In genomic region chr4:43383246-43384082, GRCm38 (mm10) we compare ENCODE assay signal across 8 mouse cellular contexts. TPM values are rescaled to one million over a fixed set of nuclear protein-coding genes. Genes with fewer than 3 reads are reported as not detected.
A peak's percentile ranks its signal among the peaks of the same experiment; 100 is the strongest.
DNase-seq lines count a peak whose midpoint lies in the region; ATAC-seq and TF ChIP-seq lines count a peak whose summit lies in the region.

No protein-coding gene starts in this region.

- 60% methylated on average over 11 of the region's 11 CpGs for WGBS in kidney, embryonic 15.5 days
- WGBS in lung, postnatal 0 days = 43% methylated on average over 11 of the region's 11 CpGs

- H3K27ac ChIP-seq in kidney, embryonic 15.5 days = no peak overlapping the region
- H3K27ac ChIP-seq in MEL (ENCODE audit: control insufficient read depth, low read depth, low read length) = peak overlapping the region; percentile 55
- peak overlapping the region; percentile 8 for H3K27ac ChIP-seq in cortical plate, adult 2 months (ENCODE audit: insufficient read depth, low read length)
- peak overlapping the region; percentile 96 for H3K27ac ChIP-seq in lung, postnatal 0 days (ENCODE audit: low read length)

- no peak for TF ChIP-seq RAD21 in MEL (IDR thresholded peaks at IDR 0.05; ENCODE audit: low read depth, low read length)

- H3K9me3 ChIP-seq in kidney, embryonic 15.5 days (replicated peaks) = no peaks in the 10 kb centered on the region
- H3K9me3 ChIP-seq in MEL (replicated peaks; ENCODE audit: insufficient read depth, low read length) = no peaks in the 10 kb centered on the region
- H3K9me3 ChIP-seq in lung, postnatal 0 days (ENCODE audit: low read length) = no peaks in the 10 kb centered on the region

- H3K4me1 ChIP-seq in kidney, embryonic 15.5 days = peaks cover 18% of the 10 kb centered on the region
- peaks cover 6 to 17% of the 10 kb centered on the region in 2 experiments for H3K4me1 ChIP-seq in MEL (ENCODE audit: control insufficient read depth in 1 of 2, insufficient read depth in 2 of 2, low read length in 2 of 2)
- peaks cover 3% of the 10 kb centered on the region for H3K4me1 ChIP-seq in cortical plate, adult 2 months (ENCODE audit: control insufficient read depth, insufficient read depth, low read length)
- H3K4me1 ChIP-seq in lung, postnatal 0 days (ENCODE audit: insufficient read depth, low read depth, low read length) = peaks cover 7% of the 10 kb centered on the region

- no peak for DNase-seq in kidney, adult 9 months
- peak; percentile 51 for DNase-seq in MEL (ENCODE audit: low read depth, low spot score)
- peak; percentile 56 for DNase-seq in lung, postnatal 0 days (ENCODE audit: low spot score)
- DNase-seq in urinary bladder, adult 18-20 months (ENCODE audit: low spot score in 2 of 2) = no peak
- DNase-seq in thymus, adult 18-20 months = no peak
- no peak for DNase-seq in right cerebral cortex, postnatal 14 days

- H3K4me3 ChIP-seq in kidney, embryonic 15.5 days (replicated peaks) = peak overlapping the region; percentile 82
- peak overlapping the region; percentile 61 to 94 for H3K4me3 ChIP-seq in MEL (ENCODE audit: control insufficient read depth in 1 of 2, insufficient read depth in 1 of 2, low read depth in 2 of 2, low read length in 2 of 2)
- H3K4me3 ChIP-seq in cortical plate, adult 2 months (ENCODE audit: insufficient read depth, low read length) = peak overlapping the region; percentile 53
- H3K4me3 ChIP-seq in lung, postnatal 0 days (ENCODE audit: low read depth, low read length) = peak overlapping the region; percentile 77

- no peak overlapping the region for H3K9ac ChIP-seq in kidney, embryonic 15.5 days
- H3K9ac ChIP-seq in MEL (ENCODE audit: control insufficient read depth, low read depth, low read length, poor library complexity, severe bottlenecking) = peak overlapping the region; percentile 56
- H3K9ac ChIP-seq in lung, postnatal 0 days (replicated peaks; ENCODE audit: low read depth) = peak overlapping the region; percentile 30

- TF ChIP-seq EP300 in MEL (IDR thresholded peaks at IDR 0.05; ENCODE audit: low read depth in 1 of 2, low read length in 2 of 2) = no peak
- TF ChIP-seq EP300 in lung, postnatal 0 days (IDR thresholded peaks at IDR 0.05) = peak; percentile 29; the same call in 1 of the 2 replicates

- ATAC-seq in kidney, embryonic 15.5 days (replicated peaks; ENCODE audit: low FRiP score) = no peak
- no peak for ATAC-seq in lung, postnatal 0 days

- H3K36me3 ChIP-seq in kidney, embryonic 15.5 days = no peaks in the 10 kb centered on the region; the same call in 1 of the 2 replicates
- peaks cover 0 to 14% of the 10 kb centered on the region in 2 experiments; a peak in 2 of 4 replicates for H3K36me3 ChIP-seq in MEL (ENCODE audit: control insufficient read depth in 1 of 2, insufficient read depth in 2 of 2, low read length in 2 of 2)
- H3K36me3 ChIP-seq in lung, postnatal 0 days (ENCODE audit: insufficient read depth, low read length) = no peaks in the 10 kb centered on the region

- 0 out of 2 replicates have a peak, but pooled peaks cover 5% of the 10 kb centered on the region for H3K27me3 ChIP-seq in kidney, embryonic 15.5 days
- no peaks in the 10 kb centered on the region for H3K27me3 ChIP-seq in MEL (ENCODE audit: control insufficient read depth in 1 of 2, insufficient read depth in 2 of 2, low read length in 2 of 2)
- H3K27me3 ChIP-seq in lung, postnatal 0 days (replicated peaks; ENCODE audit: insufficient read depth, low read length) = no peaks in the 10 kb centered on the region

- H3K79me2 ChIP-seq in MEL (ENCODE audit: control insufficient read depth, insufficient read depth, low read length, poor library complexity) = 0 out of 2 replicates have a peak, but pooled peaks cover 1% of the 10 kb centered on the region

- TF ChIP-seq CTCF in MEL (IDR thresholded peaks at IDR 0.05 in 2 of 3, conservative IDR thresholded peaks at IDR 0.05 in 1 of 3; ENCODE audit: control insufficient read depth in 1 of 3, insufficient read depth in 1 of 3, low read depth in 2 of 3, low read length in 3 of 3, poor library complexity in 1 of 3, severe bottlenecking in 1 of 3) = no peak
- TF ChIP-seq CTCF in cortical plate, adult 2 months (IDR thresholded peaks at IDR 0.05; ENCODE audit: extremely low read depth, insufficient read depth, low read length) = no peak
- TF ChIP-seq CTCF in lung, postnatal 0 days (IDR thresholded peaks at IDR 0.05) = no peak

- peak overlapping the region; percentile 95 for H3K4me2 ChIP-seq in kidney, embryonic 15.5 days
- H3K4me2 ChIP-seq in lung, postnatal 0 days (replicated peaks; ENCODE audit: low read depth, low read length) = peak overlapping the region; percentile 85

- TF ChIP-seq POLR2A in MEL (IDR thresholded peaks at IDR 0.05; ENCODE audit: control insufficient read depth in 1 of 2, insufficient read depth in 1 of 2, low read depth in 1 of 2, low read length in 2 of 2, poor library complexity in 1 of 2) = no peak
- TF ChIP-seq POLR2A in cortical plate, adult 2 months (IDR thresholded peaks at IDR 0.05; ENCODE audit: extremely low read depth, insufficient read depth, low read length) = no peak

TF ChIP-seq in MEL, 35 proteins besides CTCF, POLR2A, EP300 and RAD21:
- TF ChIP-seq MAX (IDR thresholded peaks at IDR 0.05; ENCODE audit: low read length) (no peak), BHLHE40 (IDR thresholded peaks at IDR 0.05; ENCODE audit: borderline replicate concordance, low read depth, low read length) (no peak), MEF2A (IDR thresholded peaks at IDR 0.05; ENCODE audit: extremely low read depth, insufficient replicate concordance, low read depth, low read length, poor library complexity, severe bottlenecking) (no peak), NELFE (IDR thresholded peaks at IDR 0.05; ENCODE audit: low read depth, low read length) (no peak), MXI1 (IDR thresholded peaks at IDR 0.05; ENCODE audit: low read depth, low read length) (no peak), KAT2A (conservative IDR thresholded peaks at IDR 0.05; ENCODE audit: low read depth, low read length) (no peak), JUND (IDR thresholded peaks at IDR 0.05; ENCODE audit: low read depth, low read length) (no peak), CHD1 (IDR thresholded peaks at IDR 0.05; ENCODE audit: low read depth, low read length) (no peak), GABPA (IDR thresholded peaks at IDR 0.05; ENCODE audit: low read depth, low read length) (no peak)

RNA-seq across cellular contexts. Expression of gene Rusc2, which starts 1.7 kb away (rescaled TPM):
- 11.7 and 14.1 TPM in 2 replicates for polyA plus RNA-seq in kidney, embryonic 15.5 days (2015; fragmentation: Nextera tagmentation; extraction: Ambion mirVana)
- 2.4 and 4.7 TPM in 2 replicates for total RNA-seq in MEL (2012; rRNA removed)
- 1 to 10 TPM in 1 of 2 experiments, not detected in 1; 7.3 TPM for polyA plus RNA-seq in MEL (2012; ENCODE audit: insufficient read depth in 1 of 2, insufficient read length in 2 of 2, low read depth in 1 of 2, low replicate concordance in 2 of 2, missing spikeins in 1 of 2)
- polyA plus RNA-seq in cortical plate, adult 2 months (2012; rRNA removed) = 50.6 and 53.8 TPM in 2 replicates
- 22.2 and 23.4 TPM in 2 replicates for polyA plus RNA-seq in lung, postnatal 0 days (2015; fragmentation: Nextera tagmentation; extraction: Ambion mirVana)

RNA-seq across cellular contexts. Expression of gene Fam166b, which starts 45.5 kb away (rescaled TPM):
- 0.27 and 0.44 TPM in 2 replicates for polyA plus RNA-seq in kidney, embryonic 15.5 days (2015; fragmentation: Nextera tagmentation; extraction: Ambion mirVana)
- total RNA-seq in MEL (2012; rRNA removed) = not detected in 2 replicates
- not detected for polyA plus RNA-seq in MEL (2012; ENCODE audit: insufficient read depth in 1 of 2, insufficient read length in 2 of 2, low read depth in 1 of 2, low replicate concordance in 2 of 2, missing spikeins in 1 of 2)
- 1.8 and 1.9 TPM in 2 replicates for polyA plus RNA-seq in cortical plate, adult 2 months (2012; rRNA removed)
- polyA plus RNA-seq in lung, postnatal 0 days (2015; fragmentation: Nextera tagmentation; extraction: Ambion mirVana) = 4.6 and 6.8 TPM in 2 replicates

RNA-seq across cellular contexts. Expression of gene Tesk1, which starts 58.3 kb away (rescaled TPM):
- polyA plus RNA-seq in kidney, embryonic 15.5 days (2015; fragmentation: Nextera tagmentation; extraction: Ambion mirVana) = 5.9 and 7.4 TPM in 2 replicates
- 7.6 and 9.1 TPM in 2 replicates for total RNA-seq in MEL (2012; rRNA removed)
- polyA plus RNA-seq in MEL (2012; ENCODE audit: insufficient read depth in 1 of 2, insufficient read length in 2 of 2, low read depth in 1 of 2, low replicate concordance in 2 of 2, missing spikeins in 1 of 2) = 10 to 100 TPM in 1 of 2 experiments, not detected in 1; 24.6 TPM
- 77.0 and 78.5 TPM in 2 replicates for polyA plus RNA-seq in cortical plate, adult 2 months (2012; rRNA removed)
- polyA plus RNA-seq in lung, postnatal 0 days (2015; fragmentation: Nextera tagmentation; extraction: Ambion mirVana) = 7.3 and 8.0 TPM in 2 replicates

Comparison
In these comparisons a context has a peak if more than half of its experiments do, and no peak if none do; other contexts are left out.
1. DNase-seq: peak in MEL (single experiment) and lung, postnatal 0 days (single experiment); none in kidney, adult 9 months (single experiment), urinary bladder, adult 18-20 months (0 of 2), thymus, adult 18-20 months (0 of 2) and right cerebral cortex, postnatal 14 days (single experiment).
2. Peak in every context shown above with its lines, with median percentiles within 50 percentile points of each other: H3K4me3 ChIP-seq.